Mouse (Mus musculus): ENCODE measurements around the gene Hivep3. TPM values are rescaled to one million over a fixed set of nuclear protein-coding genes. Genes with fewer than 3 reads are reported as not detected.
A peak's percentile ranks its signal among the peaks of the same experiment; 100 is the strongest.

The Hivep3 gene
- total RNA-seq, 2 experiments from 2014 or later, result 7.4 to 9.7 TPM

DNA sequence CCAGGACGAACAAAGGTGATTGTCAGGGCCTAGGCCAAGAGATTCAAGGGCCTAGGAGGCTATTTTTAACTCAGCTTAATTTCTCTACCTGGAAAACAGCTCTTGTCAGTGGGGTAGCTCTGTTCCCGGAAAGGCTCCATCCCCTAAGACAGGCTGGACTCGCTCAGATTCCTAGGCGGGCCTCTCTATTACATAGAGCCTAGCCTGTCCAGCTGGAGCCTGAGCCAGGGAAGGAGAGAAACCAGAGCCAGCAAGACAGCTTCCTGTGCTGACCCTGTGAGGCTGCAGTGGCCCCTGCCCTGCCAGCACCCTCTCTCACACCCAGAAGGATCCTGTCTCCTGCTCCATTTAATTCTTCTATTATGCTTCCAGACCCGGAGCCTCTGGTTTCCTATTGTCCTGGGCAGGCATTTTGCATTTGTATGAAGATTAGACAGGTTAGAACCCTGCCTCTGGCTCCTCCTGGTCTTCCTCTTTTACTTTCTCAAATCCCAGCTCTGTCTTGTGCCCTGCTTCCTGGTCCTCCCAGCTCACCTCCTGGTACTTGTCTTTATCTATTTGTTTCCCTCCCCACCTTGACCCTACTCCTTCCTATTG, 425.2 kb downstream of the Hivep3 start:
- no peak for DNase-seq

GRCm38 (mm10) chr4:120161166-120161949, 427.8 kb downstream of the Hivep3 start, which contains the start of gene Edn2:
TSS of gene Edn2 (plus strand) at chr4:120161206.
- peak; percentile 90 for DNase-seq

DNA sequence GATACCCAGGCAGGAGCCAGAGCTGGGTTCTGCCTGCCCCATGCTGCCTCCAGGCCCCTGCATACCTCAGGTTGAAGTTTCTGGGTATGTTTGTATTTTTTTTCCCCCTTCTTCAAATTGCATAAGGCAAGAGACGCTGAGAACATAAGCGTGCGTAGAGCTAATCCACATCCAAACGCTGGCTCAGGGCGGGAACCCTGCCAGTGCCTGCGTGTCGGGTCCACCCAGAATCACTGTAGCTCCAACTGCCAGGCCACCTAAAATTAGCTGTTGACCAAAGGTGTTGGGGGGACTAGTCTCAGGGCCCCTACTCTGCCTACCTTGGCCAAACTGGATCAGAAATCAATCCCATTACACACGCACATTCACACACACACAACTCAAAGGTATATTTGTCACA, 429.0 kb downstream of the Hivep3 start:
- no peak for DNase-seq

DNA sequence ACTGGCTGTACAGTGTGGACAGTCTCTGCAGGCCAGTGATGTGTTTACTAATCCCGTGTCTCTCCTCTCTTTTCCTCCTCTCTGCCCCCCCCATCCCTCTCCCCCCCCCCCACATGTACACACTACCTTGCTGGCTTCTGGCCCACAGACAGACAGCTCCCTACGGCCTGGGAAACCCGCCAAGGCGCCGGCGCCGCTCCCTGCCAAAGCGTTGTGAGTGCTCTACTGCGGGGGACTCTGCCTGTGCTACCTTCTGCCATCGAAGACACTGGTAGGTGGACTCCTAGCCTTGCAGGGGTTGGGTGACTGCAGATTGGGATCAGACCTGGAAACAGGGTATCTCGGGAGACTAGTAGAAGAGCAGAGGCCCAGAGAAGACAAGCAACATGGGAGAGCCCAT, 429.7 kb downstream of the Hivep3 start:
- DNase-seq, result peak; percentile 60

- no peak for DNase-seq
These were observed 430.7 kb downstream of the Hivep3 start for GRCm38 (mm10) chr4:120164316-120164715.

DNA sequence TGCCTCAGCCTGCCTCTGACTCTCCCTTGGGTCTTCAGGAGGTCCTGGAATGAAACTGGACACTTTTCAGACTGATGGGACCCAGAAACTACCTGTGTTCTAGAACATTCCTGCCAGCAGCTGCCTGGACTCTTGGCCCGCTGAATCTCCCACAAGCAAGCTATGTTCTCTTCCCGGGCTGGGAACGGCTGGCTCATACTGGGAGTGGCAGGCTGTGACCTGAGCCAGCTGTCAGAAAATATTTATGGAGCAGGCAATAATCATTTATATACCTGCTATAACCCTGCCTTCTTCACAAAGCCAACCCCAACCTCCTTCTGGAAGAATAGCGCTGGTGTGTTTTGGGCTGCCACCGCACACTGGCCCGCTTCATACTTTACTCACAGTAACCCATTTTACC, 434.2 kb downstream of the Hivep3 start:
- DNase-seq, result no peak

- DNase-seq, result no peak
These were observed 434.8 kb downstream of the Hivep3 start for GRCm38 (mm10) chr4:120168346-120168745.

GRCm38 (mm10) chr4:120170387-120170936, 436.9 kb downstream of the Hivep3 start:
- DNase-seq, result no peak

DNA sequence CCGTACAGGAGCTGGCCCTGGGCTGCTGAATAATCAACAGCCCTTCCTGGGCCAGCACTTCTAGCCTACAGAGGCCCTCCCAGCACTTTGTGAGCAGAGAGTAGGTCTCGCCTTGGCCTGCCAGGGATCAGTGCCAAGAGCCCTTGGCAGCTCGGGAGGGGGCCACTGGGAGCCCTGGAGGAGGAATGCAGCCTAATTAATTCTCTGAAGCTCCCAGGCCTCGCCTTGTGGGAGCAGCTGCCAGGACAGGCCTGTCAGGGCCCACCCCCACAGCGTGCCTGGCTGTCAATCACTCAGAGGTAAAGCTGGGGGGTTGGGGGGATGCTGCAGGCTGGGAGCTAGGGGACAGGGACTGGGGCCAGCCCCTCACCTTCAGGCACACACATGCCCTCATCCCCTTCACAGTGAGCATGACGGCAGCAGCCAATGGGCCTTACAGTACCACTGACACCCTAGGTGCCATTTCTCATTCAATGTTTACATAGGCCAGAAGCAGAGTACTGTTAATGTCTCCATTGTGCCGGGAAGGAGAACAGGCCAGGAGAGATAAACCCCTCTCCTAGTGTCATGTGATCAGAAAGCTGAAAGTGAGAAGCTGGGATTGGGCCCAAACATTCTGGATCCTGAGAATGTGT, 438.6 kb downstream of the Hivep3 start:
- DNase-seq, result peak; percentile 49

DNA sequence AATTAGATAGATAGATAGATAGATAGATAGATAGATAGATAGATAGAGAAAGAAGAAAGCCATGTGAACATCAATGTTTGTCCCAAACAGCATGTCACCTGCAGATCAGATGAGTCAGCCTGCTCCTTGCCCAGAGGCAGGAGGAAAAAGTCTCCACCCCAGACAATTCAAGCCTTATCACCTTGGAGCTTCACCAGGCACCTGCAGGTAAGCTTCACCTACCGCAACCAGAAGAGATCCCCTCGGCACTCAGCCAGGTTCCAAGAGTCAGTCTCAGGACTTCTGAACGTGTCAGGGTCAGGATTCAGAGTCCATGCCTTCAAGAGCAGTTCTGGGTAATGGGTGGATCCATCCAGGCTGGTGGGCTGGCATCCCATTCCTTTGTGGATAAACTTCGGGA, 445.5 kb downstream of the Hivep3 start:
- no peak for DNase-seq

GRCm38 (mm10) chr4:120180535-120180934, 447.0 kb downstream of the Hivep3 start:
- no peak for DNase-seq

DNA sequence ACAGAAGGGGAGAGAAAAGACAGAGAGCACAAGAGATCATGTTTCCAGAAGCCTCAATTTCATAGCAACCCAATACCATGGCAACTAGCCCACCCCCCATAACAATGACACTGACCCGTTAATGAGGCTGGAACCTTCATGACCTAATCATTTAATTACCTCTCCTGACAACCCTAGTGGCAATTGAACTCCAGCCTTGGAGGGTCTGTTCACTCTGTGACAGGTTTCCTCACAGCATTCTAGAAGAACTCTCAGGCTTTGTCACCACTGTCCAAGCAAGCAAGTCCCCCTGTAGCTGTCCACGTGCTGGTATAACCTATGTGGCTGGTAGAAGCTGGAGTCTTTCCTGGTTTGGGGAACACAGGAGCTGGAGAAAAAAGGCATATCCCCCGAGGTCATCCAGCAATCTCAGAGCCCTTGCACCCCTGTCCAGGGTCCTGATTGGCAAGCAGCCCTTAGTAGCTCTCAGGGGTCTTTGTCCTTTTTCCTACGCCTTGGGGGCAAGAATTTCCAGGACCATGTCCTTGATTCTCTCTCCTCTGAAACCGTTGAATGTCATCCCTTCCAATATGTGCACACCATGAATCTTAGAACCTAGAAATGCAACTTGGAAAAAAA, 450.9 kb downstream of the Hivep3 start:
- DNase-seq, result no peak

- no peak for DNase-seq
These were observed 452.9 kb downstream of the Hivep3 start for GRCm38 (mm10) chr4:120186441-120186840.

- DNase-seq, result no peak
These were observed 453.4 kb downstream of the Hivep3 start for GRCm38 (mm10) chr4:120186934-120187333.

Other genes with a start within 250 kb of the Hivep3 start
- gene Rimkla, start 241.2 kb upstream of the Hivep3 start, total RNA-seq (2021), result 1 to 10 TPM in 1 of 2 experiments, under 1 TPM in 1; 0.60 to 1.2 TPM
- 10 to 100 TPM; 29.8 to 39.3 TPM for gene Foxj3, start 196.8 kb upstream of the Hivep3 start, total RNA-seq (2021)
- 10 to 100 TPM; 10.1 to 13.0 TPM for gene Frg2f1, start 194.3 kb upstream of the Hivep3 start, total RNA-seq (2021)
- gene Guca2a, start 96.1 kb upstream of the Hivep3 start, total RNA-seq (2021), result not detected
- not detected for gene Guca2b, start 74.8 kb upstream of the Hivep3 start, total RNA-seq (2021)

All from adrenal gland, postnatal 10 days (tissue).